Mouse (Mus musculus): Measurements from ENCODE around the gene Cdk5r2.

Gene Cdk5r2

DNA sequence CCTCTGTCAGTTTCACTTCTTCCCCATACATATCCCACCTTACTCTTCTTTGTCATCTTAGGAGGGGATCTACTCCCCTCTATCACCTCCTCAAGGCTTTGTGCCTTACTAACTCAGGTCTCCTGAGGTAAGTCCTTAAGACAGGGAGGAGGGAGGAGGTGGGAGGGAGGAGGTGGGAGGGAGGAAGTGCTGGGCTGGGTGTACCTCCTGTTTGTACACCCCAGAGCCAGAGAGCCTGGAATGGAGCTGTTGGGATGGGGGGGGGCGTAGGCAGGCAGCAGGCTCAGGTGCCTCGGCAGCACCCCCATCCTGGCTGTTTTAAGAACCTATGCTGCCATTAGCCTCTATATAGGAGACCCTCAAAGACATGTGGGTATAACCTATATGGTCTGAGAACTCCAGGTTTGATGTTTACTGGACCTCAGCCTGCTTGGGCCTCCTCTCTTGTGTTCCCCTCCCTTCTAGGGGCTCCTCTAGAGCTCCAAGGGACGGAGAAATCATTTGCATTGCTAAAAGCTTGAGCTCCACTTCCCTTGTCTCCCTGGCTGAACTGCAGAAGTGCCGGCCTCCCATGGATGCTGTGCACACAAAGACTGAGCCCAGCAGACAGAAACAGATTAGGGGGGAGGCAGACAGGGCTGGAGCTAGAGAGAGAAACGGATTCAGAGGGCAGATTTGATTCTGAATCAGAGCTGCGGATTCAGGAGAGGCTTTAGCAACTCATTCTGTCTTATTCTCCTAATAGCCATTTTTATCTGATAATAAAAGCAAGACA, 3.5 kb upstream of the Cdk5r2 start:
- DNase-seq (ENCODE audit: low spot score): no peak

DNA sequence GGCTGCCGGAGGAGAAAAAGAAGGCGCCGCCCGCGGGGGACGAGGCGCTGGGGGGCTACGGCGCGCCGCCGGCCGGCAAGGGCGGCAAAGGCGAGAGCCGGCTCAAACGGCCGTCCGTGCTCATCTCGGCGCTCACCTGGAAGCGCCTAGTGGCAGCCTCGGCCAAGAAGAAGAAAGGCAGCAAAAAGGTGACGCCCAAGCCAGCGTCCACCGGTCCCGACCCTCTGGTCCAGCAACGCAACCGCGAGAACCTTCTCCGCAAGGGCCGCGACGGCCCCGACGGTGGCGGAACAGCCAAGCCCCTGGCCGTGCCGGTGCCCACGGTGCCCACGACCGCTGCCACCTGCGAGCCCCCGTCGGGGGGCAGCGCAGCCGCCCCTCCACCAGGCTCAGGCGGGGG, 422 bp downstream of the Cdk5r2 start:
- no peak for DNase-seq (ENCODE audit: low spot score)

- no peak for DNase-seq (ENCODE audit: low spot score)
Observed at GRCm38 (mm10) chr1:74855651-74856438, 1.1 kb downstream of the Cdk5r2 start.

- DNase-seq (ENCODE audit: low spot score): no peak
Observed at GRCm38 (mm10) chr1:74856439-74856720, 1.6 kb downstream of the Cdk5r2 start.

DNA sequence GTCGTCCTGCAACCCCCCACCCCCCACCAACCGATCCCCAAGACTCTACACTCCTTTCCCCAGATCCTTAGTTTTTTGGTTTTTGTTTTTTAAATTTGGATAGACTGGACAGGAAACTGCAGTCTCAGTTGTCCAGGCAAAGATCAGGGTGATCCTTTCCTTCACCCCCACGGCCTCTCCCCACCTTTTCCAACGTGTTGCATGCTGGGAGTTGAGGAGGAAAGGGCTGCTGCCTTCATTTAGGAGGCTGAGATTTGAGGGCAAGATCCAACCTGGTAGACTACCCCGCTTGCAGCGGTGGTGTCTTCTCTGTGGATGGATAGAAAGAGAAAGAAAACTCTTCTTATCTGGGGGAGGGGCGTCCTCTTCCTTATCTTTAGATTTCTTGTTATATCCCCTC, 2.1 kb downstream of the Cdk5r2 start:
- DNase-seq (ENCODE audit: low spot score): no peak

GRCm38 (mm10) chr1:74857201-74857600, 2.5 kb downstream of the Cdk5r2 start:
- no peak for DNase-seq (ENCODE audit: low spot score)

DNA sequence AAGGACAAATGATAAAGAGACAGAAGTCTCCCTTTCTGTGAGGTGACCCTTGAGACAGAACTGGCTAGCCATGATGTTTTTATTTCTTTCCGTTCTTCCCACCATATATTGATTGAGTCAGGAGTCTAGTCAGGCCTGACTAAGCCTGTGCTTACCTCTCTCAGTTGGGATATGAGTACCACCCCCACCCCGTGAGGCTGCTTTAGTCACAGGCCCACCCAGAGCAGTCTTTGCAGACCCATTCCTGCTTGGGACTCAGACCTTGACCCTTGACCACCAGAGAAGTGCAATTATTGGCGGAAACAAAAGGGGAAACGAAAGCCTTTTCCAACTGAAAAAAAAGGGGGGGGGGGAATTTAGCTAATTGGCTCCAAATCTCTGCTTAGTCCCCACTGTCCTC, 2.9 kb downstream of the Cdk5r2 start:
- no peak for DNase-seq (ENCODE audit: low spot score)

DNA sequence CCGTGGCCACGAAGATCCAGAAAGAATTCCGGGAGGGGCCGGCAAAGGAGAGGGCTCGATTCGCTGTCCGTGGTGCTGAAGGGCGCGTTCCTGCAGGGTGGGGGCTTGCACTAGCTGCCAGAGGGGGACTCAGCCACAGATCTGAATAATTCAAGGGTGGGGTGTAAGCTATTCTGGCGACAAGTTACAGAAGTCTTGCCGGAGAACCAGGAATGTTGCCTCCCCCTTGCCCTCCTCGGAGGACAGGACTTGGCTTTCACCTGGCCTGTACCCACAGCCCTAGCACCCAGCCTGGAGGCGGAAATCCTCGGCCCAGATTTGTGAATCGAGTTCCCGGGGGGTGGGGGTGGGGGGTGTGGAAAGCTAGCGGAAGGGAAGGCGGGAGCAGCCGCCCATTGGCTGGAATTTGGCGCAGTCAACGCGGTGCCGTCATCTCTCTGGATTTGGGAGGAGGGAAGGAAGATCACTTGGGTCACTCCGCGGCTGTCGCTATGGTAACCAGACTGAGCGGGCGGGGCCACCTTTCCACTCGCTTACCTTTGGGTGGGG, 3.5 kb downstream of the Cdk5r2 start:
- no peak for DNase-seq (ENCODE audit: low spot score)

- DNase-seq (ENCODE audit: low spot score): no peak
Observed at GRCm38 (mm10) chr1:74858805-74859204, 4.1 kb downstream of the Cdk5r2 start.

GRCm38 (mm10) chr1:74859223-74859984, 4.7 kb downstream of the Cdk5r2 start:
- no peak for DNase-seq (ENCODE audit: low spot score)

DNA sequence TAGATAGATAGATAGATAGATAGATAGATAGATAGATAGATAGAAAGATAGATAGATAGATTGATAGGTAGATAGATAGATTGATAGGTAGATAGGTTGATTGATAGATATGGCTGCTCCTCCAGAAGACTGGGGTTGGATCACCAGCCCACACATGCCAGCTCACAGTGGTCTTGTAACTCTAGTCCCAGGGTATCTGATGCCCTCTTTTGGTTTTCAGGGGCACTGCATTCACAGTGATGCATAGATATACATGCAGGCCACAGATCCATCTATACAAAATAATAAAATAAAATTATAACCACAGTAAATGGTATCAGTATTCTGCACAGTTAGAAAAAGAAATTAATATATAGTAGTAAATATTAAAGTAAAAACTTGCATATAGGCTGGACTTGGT, 7.0 kb downstream of the Cdk5r2 start:
- no peak for DNase-seq (ENCODE audit: low spot score)

DNA sequence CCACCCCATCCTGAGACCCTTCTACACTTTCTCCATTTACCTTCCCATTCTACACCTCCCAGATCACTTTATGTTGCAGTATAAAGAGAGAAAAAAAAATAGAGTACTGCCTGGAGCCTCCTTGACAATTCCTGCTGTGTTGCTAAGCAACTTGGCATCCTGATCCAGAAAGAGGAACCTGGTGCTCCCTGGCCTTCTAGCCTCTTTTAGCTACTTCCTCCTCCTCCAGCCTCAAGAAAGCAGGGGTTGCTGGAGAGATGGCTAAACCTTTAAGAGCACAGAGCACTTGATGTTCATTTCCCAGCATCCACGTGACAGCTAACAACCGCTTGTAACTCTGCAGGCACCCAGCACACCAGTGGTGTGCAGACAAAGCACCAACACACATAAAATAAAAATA, 17.5 kb downstream of the Cdk5r2 start:
- DNase-seq (ENCODE audit: low spot score): no peak

DNA sequence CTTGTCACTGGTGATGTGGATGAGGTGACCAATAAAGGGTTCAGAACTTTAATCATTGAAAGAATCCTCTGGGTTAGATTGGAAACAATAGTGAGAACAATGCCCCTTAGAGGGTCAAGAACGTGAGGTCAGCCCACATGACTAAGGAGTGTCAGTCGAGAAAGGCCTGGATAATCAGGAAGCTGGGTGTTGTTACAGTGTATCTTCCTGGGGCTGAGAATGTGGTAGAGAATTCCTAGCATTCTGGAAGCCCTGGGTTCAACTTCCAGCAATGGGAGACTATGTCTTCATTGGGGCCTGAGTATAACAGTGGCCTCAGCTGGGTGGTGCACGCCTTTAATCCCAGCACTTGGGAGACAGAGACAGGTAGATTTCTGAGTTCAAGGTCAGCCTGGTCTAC, 22.5 kb downstream of the Cdk5r2 start:
- no peak for DNase-seq (ENCODE audit: low spot score)

DNA sequence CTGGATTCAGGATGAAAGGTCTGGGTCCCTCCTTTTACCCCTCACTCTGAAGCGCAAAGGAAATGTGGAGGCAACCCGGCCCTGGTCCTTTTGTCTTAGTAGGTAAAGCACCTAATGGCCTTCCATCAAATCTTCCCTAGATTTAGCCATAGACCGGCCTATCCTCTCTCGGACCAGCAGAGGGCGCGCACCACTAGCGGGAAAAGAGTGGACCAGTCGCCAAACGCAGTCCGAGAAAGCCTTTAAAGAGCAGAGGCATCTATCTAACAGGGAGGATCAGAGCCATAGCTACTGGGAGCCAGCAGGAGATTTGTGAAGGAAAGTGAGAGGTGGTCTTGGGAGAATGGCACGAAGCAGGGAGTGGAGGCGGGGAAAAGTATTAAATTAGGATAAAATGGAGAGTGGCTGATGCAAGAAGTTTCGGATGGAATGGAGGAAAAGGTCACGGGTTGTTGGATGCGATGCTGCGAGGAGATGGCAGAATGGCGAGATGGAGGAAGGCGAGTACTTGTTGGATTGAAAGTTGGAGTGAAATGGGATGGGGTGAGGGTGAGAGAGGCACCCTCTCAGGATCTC, 26.1 kb downstream of the Cdk5r2 start:
- peak; percentile 22 for DNase-seq (ENCODE audit: low spot score)

DNA sequence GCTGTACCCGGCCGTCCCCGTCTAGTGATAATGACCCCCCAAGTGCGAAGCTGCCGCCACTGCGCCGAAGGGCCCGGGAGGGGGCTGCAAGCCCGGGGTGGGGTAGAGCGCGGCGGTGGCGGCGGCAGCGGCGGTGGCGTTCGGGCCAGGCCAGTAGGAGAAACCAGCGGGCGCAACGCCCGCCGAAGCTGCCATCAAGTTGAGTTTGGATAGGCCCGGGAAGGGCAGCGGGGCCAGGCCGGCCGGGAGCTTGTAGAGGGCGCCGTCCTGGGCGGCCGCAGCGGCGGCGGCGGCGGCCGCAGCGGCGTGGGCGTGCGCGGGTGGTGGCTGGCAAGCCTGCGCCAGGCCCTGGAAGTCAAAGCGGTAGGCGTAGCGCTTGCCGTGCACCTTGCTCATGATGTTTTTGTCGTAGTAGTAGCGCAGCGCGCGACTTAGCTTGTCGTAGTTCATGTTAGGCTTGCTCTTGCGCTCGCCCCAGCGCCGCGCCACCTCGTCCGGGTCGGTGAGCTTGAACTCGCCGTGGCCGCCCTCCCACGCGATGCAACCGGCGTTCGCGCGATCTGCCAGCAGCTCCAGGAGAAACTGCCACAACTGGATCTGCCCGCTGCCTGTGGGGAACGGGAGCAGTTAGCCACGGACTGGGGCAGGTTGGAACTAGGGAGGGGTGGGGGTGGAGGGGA, 27.5 kb downstream of the Cdk5r2 start:
- DNase-seq (ENCODE audit: low spot score): no peak

DNA sequence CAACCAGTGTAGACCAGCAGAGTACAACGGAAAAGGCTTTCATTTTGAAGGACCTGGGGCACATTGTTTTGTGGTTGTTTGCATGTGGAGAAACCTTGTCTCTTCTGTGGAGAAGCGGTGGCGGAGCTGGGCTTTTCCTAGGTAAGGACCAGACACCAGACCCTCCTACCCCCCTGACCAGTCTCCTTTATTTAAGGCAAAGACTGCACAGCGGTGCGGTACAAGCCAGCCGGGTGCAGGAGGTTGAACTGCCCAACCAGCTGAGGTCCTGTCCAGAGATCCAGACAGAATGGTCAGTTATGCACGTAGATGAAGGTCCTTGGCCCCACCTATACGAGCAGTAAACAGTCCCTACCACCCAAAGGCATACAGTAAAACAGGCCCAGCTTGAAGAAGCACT, 28.1 kb downstream of the Cdk5r2 start:
- DNase-seq (ENCODE audit: low spot score): no peak

- no peak for DNase-seq (ENCODE audit: low spot score)
Observed at GRCm38 (mm10) chr1:74883441-74883840, 28.7 kb downstream of the Cdk5r2 start.

DNA sequence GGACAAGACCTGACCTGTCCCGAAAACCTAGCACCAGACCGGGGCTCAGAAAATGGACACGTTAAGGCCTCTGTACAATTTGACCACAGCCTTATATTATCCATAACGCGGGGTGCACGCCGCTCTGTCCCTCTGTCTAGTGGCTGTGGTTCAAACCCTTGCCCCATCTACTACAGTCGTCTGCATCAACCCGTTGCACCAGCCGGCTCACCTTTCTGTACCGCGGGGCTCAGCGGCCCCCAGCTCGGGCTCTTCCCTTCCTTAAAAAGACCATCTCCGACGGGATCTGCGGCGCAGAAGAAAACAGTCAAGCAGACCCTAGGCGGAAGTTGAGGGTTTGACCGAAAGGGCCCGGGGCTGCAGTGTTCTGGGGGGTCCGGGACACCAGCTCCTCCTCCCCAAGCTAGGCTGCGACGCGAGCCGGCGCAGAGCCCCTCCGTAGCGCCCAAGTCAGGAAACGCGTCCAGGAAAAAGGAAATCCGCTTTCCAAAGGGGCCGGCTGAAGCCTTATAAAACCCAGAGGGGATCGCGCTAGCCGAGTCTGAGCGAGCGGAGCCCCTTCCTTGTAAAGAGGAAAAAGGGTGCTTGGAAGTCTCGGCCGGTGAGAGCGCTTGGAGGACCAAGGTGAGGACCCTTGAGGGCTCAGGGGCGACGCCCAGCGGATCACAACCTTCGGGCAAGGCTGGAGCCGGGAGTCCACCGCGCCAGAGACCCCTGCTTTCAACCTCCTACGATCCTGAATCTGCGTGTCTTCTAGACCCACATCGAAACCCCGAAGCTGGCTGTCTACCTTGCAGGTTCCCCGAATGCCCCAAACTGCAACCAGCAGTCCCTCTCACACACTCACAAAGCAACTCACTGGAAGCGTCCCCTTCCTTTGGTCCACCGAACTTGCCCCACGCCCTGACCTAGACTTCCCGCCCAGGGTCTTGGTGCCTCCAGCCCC, 29.7 kb downstream of the Cdk5r2 start:
- no peak for DNase-seq (ENCODE audit: low spot score)

GRCm38 (mm10) chr1:74885369-74886042, 30.8 kb downstream of the Cdk5r2 start, which contains the start of gene Fev:
Gene Fev, minus strand, starts transcription at chr1:74885419.
- DNase-seq (ENCODE audit: low spot score): no peak

GRCm38 (mm10) chr1:74891513-74891912, 36.8 kb downstream of the Cdk5r2 start:
- DNase-seq (ENCODE audit: low spot score): peak; percentile 15

All from c-Kit-positive CD71-positive TER-119-positive erythroid progenitor cells, embryonic 14.5 days (primary cell).